Mouse (Mus musculus) liver, adult 2 months (tissue): ENCODE data around the gene Plekhf1. TPM values are rescaled to one million over a fixed set of nuclear protein-coding genes. Genes with fewer than 3 reads are reported as not detected.
A peak's percentile ranks its signal among the peaks of the same experiment; 100 is the strongest.

ENCODE experiments used
- DNase-seq: peaks from one replicate; pipeline ENCODE4 v3.0.0-alpha.2; 2011; ENCODE audit warnings: low read depth, low spot score; ENCODE audit errors: extremely low read depth
- H3K27ac ChIP-seq: fragments of 200-500 bp; replicated peaks from 2 replicates; pipeline ENCODE4 v1.5.1; 2012; ENCODE audit warnings: low read depth, mild to moderate bottlenecking, control low read depth, inconsistent platforms, low read length; ENCODE audit not compliant: insufficient read depth
- H3K27me3 ChIP-seq: fragments of 200-500 bp; 2 replicates; pipeline ENCODE4 v1.6.1; 2012; ENCODE audit warnings: mild to moderate bottlenecking, moderate library complexity, low read length, inconsistent platforms; ENCODE audit not compliant: control insufficient read depth, insufficient read depth
- H3K36me3 ChIP-seq: fragments of 200-500 bp; 2 replicates; pipeline ENCODE4 v1.6.1; 2012; ENCODE audit warnings: low read length, inconsistent platforms; ENCODE audit not compliant: control insufficient read depth, insufficient read depth
- H3K4me1 ChIP-seq: fragments of 200-500 bp; 2 replicates; pipeline ENCODE4 v1.6.1; 2011; ENCODE audit warnings: low read length; ENCODE audit not compliant: control insufficient read depth, insufficient read depth
- H3K4me3 ChIP-seq: fragments of 200-500 bp; 2 replicates; pipeline ENCODE4 v1.5.1; 2011; ENCODE audit warnings: low read depth, mild to moderate bottlenecking, control low read depth, low read length, moderate library complexity; ENCODE audit not compliant: insufficient read depth
- H3K79me2 ChIP-seq: fragments of 200-500 bp; 2 replicates; pipeline ENCODE4 v1.6.1; 2012; ENCODE audit warnings: inconsistent platforms, mild to moderate bottlenecking, low read length, moderate library complexity; ENCODE audit not compliant: control insufficient read depth, insufficient read depth
- H3K9ac ChIP-seq: fragments of 200-500 bp; 2 replicates; pipeline ENCODE4 v1.6.1; 2012; ENCODE audit warnings: low read depth, mild to moderate bottlenecking, control low read depth, inconsistent platforms, low read length
- CTCF ChIP-seq: fragments of 200-500 bp; IDR thresholded peaks from 2 replicates; pipeline ENCODE4 v1.5.1; 2011; ENCODE audit warnings: low read depth, low read length, control low read depth
- POLR2A ChIP-seq: fragments of 200-500 bp; IDR thresholded peaks from 2 replicates; pipeline ENCODE4 v1.6.1; 2011; ENCODE audit warnings: low read length, control low read depth; ENCODE audit not compliant: insufficient read depth; ENCODE audit errors: extremely low read depth
- WGBS: fragments of 180-500 bp; shearing (Covaris S2); methylation state at CpG from one replicate; pipeline ENCODE4 v1.1.7; 2018; 5-methylcytosine and 5-hydroxymethylcytosine counted together
- polyA plus RNA-seq: library from polyadenylated mRNA; depleted of rRNA; stranded (reverse); fragments of >200 nt; gene quantifications from 2 replicates; pipeline ENCODE4 v1.2.3, GENCODE M21; 2012
- total RNA-seq: library from RNA; depleted of rRNA; stranded (reverse); fragments of >200 nt; gene quantifications from 2 replicates; pipeline ENCODE4 v1.2.3, GENCODE M21; 2014

Gene Plekhf1
- total and polyA plus RNA-seq, 2 experiments: 3.2 to 3.4 TPM

DNA sequence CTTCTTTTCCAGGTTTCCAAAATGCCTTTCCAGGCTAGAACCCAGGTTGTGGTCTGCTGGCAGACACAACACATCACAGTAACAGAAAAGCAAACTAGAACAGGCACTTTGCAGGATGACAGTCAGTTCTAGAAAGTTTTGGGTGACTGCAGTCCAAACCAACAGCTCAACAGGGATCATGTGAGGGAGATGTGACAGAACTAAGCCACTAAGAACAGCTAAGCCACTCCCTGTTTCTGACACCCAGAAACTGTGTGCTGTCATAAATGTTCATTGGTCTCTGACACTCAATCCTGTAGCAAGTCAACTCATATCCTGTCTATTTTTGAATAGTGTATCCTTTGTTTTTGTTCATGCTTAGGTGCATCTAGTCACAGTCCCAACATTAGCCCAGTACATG lies 9.3 kb upstream of the Plekhf1 start:
- peak; percentile 70 for DNase-seq
- H3K27ac ChIP-seq: peak overlapping the region; percentile 15; the same call in 1 of the 2 replicates
- no peaks in the 10 kb centered on the region for H3K27me3 ChIP-seq
- H3K36me3 ChIP-seq: no peaks in the 10 kb centered on the region
- H3K9ac ChIP-seq: no peak overlapping the region
- TF ChIP-seq POLR2A (no peak), CTCF (no peak)
- no peak overlapping the region for H3K4me3 ChIP-seq
- H3K79me2 ChIP-seq: no peaks in the 10 kb centered on the region
- H3K4me1 ChIP-seq: peaks cover 8% of the 10 kb centered on the region

DNA sequence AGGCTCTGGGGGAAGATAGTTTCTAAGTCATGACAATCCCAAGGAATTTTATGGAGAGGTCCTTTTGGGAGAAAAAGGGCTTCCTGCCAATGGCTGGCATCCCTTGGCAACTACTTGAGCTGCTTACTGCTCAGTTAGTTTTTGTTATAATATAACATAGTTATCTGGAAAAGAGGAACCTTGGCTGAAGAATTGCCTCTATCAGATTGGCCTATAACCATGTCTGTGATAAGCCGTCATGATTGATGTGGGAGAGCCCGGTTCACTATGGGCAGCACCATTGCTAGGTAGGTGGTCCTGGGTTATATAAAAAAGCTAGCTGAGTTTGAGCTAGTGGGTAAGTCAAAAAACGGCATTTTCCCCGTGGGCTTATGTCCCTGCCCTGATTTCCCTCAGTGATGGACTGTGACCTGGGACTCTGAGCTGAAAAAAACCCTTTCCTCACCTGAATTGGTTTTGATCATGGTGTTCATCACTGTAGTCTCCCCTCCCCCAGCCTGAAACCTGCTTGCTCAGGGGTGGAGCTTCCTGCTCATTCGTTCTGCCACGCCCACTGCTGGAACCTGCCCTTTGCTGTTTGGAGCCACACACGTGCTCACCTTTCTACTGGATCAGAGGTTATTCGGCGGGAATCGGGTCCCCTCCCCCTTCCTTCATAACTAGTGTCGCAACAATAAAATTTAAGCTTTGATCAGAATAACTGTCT lies 8.7 kb upstream of the Plekhf1 start:
- no peak overlapping the region for H3K4me3 ChIP-seq
- 13% methylated on average over 11 of the region's 11 CpGs for WGBS

DNA sequence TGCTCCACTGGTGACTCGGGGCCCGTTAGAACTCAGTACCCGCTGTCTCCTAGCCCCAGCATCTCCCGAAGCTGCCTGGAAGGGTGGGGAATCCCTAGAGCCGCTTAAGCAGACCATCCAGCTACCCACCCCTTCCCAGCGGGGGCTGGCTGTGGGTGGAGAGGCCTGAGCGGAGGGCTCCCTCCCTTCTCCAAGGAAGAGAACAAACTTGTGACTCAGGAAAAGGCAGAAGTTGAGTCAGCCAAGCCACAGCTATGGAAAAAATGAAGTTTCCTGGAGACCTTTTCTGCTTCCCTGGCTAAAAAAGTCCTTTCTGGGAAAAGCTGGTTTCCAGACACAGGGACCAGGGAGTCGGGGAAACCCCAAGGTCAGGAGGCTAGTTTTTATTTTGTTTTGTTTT lies 2.5 kb upstream of the Plekhf1 start:
- peak overlapping the region; percentile 51 for H3K27ac ChIP-seq
- TF ChIP-seq CTCF (no peak), POLR2A (no peak)
- WGBS: 45% methylated on average over 8 of the region's 8 CpGs
- H3K4me1 ChIP-seq: peaks cover 17% of the 10 kb centered on the region
- H3K36me3 ChIP-seq: no peaks in the 10 kb centered on the region
- H3K9ac ChIP-seq: 0 out of 2 replicates have a peak overlapping the region, but pooled peaks have one; percentile 8
- H3K27me3 ChIP-seq: no peaks in the 10 kb centered on the region
- peaks cover 3% of the 10 kb centered on the region; the same call in 1 of the 2 replicates for H3K79me2 ChIP-seq
- no peak for DNase-seq
- H3K4me3 ChIP-seq: no peak overlapping the region

More for the DNA sequence above, 8.7 kb upstream of the Plekhf1 start:
- Histone ChIP-seq H3K79me2 (no peaks in the 10 kb centered on the region), H3K9ac (no peak overlapping the region), H3K36me3 (no peaks in the 10 kb centered on the region), H3K4me1 (peaks cover 8% of the 10 kb centered on the region), H3K27me3 (no peaks in the 10 kb centered on the region), H3K27ac (peak overlapping the region; percentile 67)
- peak; percentile 75 for DNase-seq
- TF ChIP-seq CTCF (no peak), POLR2A (no peak)

DNA sequence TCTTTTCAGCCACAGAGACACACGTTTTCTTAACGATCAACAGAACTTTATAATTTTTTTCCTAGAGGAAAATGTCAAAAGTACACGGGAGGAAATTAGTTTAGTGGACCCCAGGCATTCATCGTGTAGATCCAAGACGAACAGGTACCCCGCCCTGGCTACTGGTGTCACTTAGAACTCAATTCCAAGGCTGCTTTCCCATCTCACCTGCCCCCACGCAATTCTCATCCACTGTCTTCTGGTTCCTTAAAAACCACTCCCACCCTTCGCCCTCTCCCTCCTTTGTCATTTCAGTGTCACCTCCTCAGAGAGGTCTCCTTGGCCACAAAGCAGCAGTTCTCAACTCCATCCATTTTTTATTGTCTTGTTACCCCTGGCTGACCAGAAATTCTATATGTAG lies 513 bp upstream of the Plekhf1 start:
- H3K9ac ChIP-seq: peak overlapping the region; percentile 68; the same call in 1 of the 2 replicates
- 34% methylated on average over 8 of the region's 8 CpGs for WGBS
- DNase-seq: no peak

DNA sequence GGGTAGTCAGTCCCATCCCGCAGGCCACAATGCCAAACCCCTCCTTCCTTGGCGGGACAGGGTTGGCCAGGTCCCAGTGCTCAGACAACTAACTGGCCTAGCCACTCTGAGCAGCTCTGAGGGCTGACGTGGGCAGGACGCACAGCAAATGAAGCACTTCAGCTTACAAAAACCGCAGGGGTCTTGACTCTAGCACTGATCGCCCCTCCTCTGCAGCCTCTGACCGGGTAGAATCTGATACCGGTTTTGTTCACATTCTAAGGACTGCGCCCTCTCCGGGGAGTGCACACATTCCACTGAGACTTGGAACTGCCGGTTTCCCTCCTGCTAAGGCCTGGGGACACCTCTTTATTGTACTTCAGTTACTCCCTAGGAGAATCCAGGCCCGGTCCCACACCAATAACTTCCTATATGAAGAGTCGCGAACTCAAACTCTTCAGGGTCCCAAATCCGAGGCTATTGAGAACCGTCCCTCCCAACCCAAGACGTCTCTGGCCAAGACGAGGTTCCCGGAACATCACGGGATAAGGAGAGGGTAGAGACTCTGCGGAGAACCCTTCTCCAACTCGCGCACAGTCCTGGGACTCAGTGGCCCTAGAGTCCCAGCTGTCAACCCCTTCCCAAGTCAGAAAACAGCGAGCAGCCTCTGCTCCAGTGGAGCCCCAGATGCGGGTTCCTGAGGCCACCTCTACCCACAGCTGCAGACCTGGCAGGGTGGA lies 476 bp downstream of the Plekhf1 start:
- peak; percentile 91 for DNase-seq
- Histone ChIP-seq H3K4me1 (peaks cover 22% of the 10 kb centered on the region), H3K27ac (peak overlapping the region; percentile 78)

More for the DNA sequence above, 513 bp upstream of the Plekhf1 start:
- Histone ChIP-seq H3K79me2 (peaks cover 3% of the 10 kb centered on the region; the same call in 1 of the 2 replicates), H3K27ac (no peak overlapping the region), H3K4me3 (peak overlapping the region; percentile 72), H3K36me3 (no peaks in the 10 kb centered on the region), H3K4me1 (peaks cover 22% of the 10 kb centered on the region), H3K27me3 (no peaks in the 10 kb centered on the region)
- TF ChIP-seq CTCF: no peak
- TF ChIP-seq POLR2A: no peak

DNA sequence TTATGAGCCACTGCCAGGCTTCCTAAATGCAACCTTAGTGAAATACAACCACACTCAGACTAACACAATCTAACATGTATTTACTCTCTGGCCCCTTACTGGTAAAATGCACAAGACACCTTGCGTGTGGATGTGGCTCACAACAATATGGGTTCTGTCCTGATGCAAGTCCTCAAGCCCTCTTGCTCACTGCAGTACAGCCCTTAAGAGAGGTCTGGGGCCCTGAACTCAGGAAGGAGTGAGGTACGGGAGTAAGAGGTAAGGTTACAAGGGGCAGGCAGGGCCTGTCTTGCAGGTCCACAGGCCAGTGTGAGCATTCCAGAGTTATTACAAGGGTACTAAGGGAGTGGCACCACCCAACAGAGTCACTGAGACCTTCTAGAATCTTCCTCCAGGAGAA lies 1.6 kb downstream of the Plekhf1 start:
- DNase-seq: no peak
- Histone ChIP-seq H3K9ac (0 out of 2 replicates have a peak overlapping the region, but pooled peaks have one; percentile 18), H3K27ac (peak overlapping the region; percentile 45), H3K36me3 (no peaks in the 10 kb centered on the region), H3K4me1 (peaks cover 22% of the 10 kb centered on the region), H3K79me2 (peaks cover 16% of the 10 kb centered on the region; the same call in 1 of the 2 replicates), H3K27me3 (no peaks in the 10 kb centered on the region), H3K4me3 (no peak overlapping the region)
- 72% methylated on average over 2 of the region's 2 CpGs for WGBS
- TF ChIP-seq CTCF (no peak), POLR2A (no peak)

More for the DNA sequence above, 476 bp downstream of the Plekhf1 start:
- WGBS: under 1% methylated on average over 25 of the region's 25 CpGs
- Histone ChIP-seq H3K36me3 (no peaks in the 10 kb centered on the region), H3K9ac (peak overlapping the region; percentile 86), H3K79me2 (peaks cover 12% of the 10 kb centered on the region; the same call in 1 of the 2 replicates), H3K4me3 (peak overlapping the region; percentile 72), H3K27me3 (no peaks in the 10 kb centered on the region)
- no peak for TF ChIP-seq POLR2A
- no peak for TF ChIP-seq CTCF
